Mouse (Mus musculus) liver, embryonic 14.5 days (tissue): ENCODE data around the gene Hepacam.

Source experiments
- CTCF ChIP-seq: IDR thresholded peaks from 2 replicates; pipeline ENCODE4 v1.5.1; 2016; ENCODE audit warnings: antibody characterized with exemption, low read depth, control low read depth
- EP300 ChIP-seq: IDR thresholded peaks from 2 replicates; pipeline ENCODE4 v1.6.1; 2016; ENCODE audit warnings: antibody characterized with exemption, low read depth

DNA sequence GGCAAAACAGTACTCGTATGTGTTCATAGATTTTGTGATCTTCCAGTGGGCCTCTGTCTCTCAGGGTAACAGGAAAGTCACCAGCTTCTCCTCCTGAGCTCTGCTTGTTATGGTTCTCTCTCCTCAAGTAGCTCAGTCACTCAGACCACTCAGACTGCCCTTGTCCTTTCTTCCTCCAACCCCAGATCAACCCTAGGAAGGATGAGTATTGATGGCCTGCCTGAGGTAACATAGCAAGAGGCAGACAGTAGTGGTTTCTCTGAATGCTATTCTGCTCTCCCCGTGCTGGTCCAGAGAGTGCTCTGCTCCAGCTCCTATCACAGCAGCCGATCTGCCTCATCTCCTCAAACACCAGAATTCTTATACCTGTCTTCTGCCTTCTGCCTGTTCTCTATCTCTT, 3.6 kb upstream of the Hepacam start:
- TF ChIP-seq EP300 (no peak), CTCF (no peak)
